Mouse (Mus musculus) gastrocnemius, postnatal 4 days (tissue): ENCODE measurements around the gene Gclm. TPM values are rescaled to one million over a fixed set of nuclear protein-coding genes. Genes with fewer than 3 reads are reported as not detected.
"Not testable (repeated sequence)": the region's sequence is repeated elsewhere in the genome, so short reads cannot be mapped to it uniquely, and the experiment has no call there.

Experiments used
- DNase-seq, 2 experiments: peaks; one replicate each; pipeline ENCODE4 v3.0.0; 2021 to 2022; ENCODE audit warnings: low spot score in 2 of 2, mixed read lengths in 2 of 2
- total RNA-seq, 2 experiments: library from RNA; stranded (reverse); gene quantifications; 2 replicates each; pipeline ENCODE4 v1.2.3; 2021

Gene Gclm
- total RNA-seq, 2 experiments from 2014 or later: 38.9 to 43.2 TPM

GRCm38 (mm10) chr3:122235772-122236171 lies 9.6 kb upstream of the Gclm start:
- DNase-seq: no peak

DNA sequence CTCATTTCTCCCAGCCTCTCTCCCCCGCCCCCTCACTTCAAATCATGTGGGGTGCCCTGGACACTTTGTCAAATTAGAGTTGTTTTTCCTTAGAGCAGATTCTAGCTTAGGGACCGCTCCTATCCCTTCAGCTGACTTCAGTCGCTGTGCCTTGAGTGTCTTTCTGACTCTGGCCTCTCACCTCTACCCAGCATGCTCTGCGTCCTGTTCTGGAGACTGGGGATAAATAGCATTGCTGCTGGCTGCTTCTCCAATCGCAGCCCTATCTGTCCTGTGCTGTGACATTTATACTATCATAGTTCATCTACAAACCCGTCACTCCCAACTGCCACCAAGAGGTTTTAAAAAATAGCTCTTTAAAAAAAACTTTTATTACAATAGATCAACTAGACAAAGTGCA lies 2.5 kb upstream of the Gclm start:
- DNase-seq: no peak

- no peak for DNase-seq
These were observed 1.8 kb upstream of the Gclm start for GRCm38 (mm10) chr3:122243416-122244167.

GRCm38 (mm10) chr3:122244759-122245158 lies 598 bp upstream of the Gclm start:
- DNase-seq: no peak

DNA sequence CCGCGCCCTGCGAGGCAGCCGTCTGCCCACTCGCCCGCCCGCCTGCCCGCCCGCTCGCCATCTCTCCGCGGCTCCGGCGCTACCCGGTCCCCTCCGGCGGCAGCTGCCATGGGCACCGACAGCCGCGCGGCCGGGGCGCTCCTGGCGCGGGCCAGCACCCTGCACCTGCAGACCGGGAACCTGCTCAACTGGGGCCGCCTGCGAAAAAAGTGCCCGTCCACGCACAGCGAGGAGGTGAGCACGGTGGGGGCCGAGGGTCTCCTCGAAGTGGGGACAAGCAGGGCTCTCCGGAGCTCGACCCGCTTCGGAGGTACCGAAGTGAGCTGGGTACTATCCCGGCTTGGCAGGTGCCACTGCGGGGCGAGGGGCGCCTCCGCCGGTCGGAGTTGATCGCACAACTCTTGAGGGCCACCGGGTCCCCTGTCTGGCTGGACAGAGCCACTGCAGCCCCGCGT lies 548 bp downstream of the Gclm start:
- DNase-seq: peak; percentile 43 to 65

- DNase-seq: no peak
These were observed 1.0 kb downstream of the Gclm start for GRCm38 (mm10) chr3:122246406-122246805.

DNA sequence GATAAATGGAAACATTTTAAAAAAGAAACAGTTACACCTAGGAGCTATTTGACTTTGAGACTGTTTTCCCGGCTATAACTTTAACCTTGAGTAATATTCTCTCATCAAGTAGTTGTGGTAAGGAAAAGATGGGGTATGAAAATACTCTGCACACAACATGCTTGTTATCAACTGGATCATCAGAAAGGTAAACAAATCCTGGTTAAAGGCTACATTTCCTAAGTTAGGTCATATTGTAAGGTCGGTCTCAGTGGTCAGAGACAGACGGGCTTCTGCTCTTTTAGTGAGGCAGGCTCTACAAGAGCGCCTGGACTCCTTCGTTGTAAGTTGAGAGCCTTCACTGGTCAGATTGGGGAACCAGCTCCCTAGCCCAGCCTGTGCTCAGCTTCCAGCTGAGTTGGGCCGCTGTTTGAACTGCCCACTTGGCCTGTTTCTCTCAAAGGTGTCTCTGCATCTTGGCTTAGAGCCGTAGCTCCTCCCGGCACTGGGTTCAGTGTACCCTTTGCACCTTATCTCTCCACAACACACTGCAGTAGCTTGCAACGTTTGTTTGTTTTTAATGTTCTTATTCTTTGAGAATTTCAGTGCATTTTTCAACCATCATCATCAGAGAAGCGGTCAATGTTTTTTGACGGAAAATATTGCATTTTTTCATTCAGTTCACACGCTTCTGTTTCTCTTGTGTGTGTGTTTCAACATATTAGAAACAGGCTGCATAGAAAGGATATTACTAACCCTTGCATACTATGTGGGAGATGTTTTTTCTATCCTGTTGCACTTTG lies 1.8 kb downstream of the Gclm start:
- no peak for DNase-seq

DNA sequence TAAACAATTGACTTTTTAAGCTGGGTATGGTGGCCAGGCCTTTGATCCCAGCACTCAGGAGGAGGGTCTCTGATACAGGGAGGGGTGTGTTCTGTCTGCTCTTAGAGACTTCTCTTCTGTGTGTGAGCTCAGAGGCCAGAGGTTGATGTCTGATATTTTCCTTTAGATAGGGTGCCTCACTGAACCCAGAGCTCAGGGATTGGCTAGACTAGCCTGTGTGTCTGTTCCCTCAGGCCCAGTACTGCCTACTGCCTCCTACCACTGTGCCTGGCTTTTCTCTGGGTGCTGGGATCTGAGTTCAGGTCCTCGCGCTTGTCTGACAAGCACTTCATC lies 2.4 kb downstream of the Gclm start:
- no peak for DNase-seq

GRCm38 (mm10) chr3:122252466-122253253 lies 7.3 kb downstream of the Gclm start:
- DNase-seq: no peak

GRCm38 (mm10) chr3:122254050-122254449 lies 8.7 kb downstream of the Gclm start:
- DNase-seq: not testable (repeated sequence)

DNA sequence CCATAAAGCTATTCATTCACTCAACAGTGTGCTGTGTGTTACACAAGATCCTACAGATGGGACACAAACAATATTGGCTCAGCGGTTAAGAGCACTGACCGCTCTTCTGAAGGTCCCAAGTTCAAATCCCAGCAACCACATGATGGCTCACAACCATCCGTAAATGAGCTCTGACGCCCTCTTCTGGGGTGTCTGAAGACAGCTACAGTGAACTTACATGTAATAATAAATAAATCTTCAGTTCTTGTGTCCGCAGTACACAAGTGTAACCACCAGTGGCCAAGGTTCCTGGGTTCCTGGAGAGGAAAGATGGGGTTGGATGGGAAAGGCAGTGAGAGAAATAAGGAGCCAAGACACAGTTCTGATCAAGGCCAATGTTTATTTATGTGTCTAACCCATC lies 24.6 kb downstream of the Gclm start:
- DNase-seq: no peak

DNA sequence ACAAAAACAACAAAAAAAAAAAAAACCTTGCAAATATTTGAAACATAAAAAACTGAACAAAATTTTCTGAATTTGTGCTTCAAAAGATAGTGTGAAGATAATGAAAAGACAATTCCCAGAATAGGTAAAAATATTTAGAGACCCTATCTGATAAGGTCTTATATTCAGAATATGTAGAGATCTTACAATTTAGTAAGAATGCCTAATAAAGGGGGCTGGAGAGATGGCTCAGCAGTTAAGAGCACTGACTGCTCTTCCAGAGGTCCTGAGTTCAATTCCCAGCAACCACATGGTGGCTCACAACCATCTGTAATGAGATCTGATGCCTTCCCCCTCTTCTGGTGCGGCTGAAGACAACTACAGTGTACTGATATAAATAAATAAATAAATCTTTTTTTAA lies 27.2 kb downstream of the Gclm start:
- not testable (repeated sequence) for DNase-seq

DNA sequence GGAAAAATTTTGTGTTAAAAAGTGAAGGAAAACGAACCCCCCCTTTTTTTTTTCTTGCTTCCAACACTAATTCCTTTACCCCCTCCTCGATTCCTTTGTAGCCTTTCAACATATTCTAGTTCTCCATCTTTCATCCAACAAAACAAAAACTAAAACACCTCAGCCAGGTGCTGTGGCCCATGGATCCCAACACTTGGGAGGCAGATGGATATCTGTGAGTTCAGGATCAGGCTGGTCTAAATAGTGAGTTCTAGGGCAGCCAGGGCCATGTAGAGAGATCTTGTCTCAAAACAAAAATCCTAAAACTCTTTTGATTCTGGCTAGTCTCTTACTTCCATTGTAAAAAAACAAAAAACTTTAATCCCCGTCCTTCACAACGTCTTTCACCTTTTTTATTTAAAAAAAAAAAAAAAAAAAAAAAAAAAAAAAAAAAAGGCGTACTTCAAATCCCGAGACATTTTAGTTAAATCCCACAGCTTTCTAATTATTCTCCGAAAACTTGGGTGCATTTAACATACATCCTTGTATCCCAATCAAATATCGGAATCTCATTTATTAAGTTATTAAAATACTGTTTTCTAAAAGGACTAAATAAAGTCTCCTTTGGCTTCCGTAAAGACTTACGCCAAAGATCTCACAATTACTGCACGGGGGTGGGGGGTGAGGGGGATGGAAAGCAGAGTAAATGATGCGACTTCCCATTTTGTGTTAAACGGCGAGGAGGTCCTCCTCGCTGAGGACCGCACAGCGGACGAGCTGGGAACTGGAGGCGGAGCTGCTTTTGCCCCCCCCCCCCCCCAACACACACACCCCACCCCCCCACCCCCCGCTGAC lies 28.3 kb downstream of the Gclm start:
- no peak for DNase-seq

GRCm38 (mm10) chr3:122274241-122275024 lies 29.1 kb downstream of the Gclm start, which contains the start of gene Dnttip2:
Gene Dnttip2 (plus strand): TSS chr3:122274388.
- peak; percentile 84 to 93 for DNase-seq

DNA sequence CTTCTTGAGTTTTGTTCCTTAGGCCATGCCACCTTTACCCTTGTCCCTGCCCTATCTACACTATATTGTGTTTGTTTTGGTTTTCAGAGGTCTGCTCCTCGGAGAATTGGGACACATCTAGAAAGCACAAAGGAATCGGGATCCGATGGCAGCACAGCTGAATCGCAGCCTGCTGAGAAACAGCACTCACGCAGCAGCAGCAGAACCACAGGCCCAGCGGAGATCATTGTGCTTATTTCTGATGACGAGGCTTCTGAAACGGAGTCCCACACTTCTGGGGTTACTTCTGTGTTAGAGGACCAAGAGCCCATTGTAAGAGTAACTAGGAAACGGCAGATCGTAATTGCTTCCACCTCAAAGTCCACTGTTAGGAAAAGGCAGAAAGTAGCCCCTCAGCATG lies 29.8 kb downstream of the Gclm start:
- DNase-seq: no peak

GRCm38 (mm10) chr3:122287195-122287594 lies 41.8 kb downstream of the Gclm start:
- DNase-seq: no peak

DNA sequence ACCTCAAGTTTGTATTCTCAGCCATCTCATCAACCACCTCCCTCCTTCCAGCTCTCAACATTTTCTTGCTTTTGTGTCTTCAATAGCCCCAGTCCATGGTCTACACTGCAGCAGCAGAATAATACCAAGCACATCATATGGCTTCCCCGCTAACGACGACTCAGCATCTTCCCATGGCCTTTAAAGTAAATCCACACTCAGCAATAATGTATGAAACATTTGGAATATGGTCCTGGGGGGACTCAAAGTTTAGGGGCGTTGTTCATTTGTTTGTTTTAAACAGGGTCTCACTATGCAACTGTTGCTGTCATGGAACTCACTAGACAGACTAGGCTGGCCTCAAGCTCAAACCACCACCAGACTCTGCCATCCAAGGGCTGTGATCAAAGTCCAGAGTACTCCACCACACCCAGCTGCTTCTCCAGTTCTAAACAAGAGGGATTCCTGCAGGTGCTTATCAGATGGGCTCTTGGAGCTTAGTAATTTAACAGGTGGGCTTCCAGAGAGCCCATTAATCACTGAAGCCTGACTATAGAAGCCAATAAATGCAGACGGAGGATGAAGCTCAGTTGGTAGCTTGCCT lies 43.3 kb downstream of the Gclm start:
- DNase-seq: no peak

- DNase-seq: not testable (repeated sequence)
These were observed 44.0 kb downstream of the Gclm start for GRCm38 (mm10) chr3:122289344-122289743.

- DNase-seq: no peak
These were observed 45.3 kb downstream of the Gclm start for GRCm38 (mm10) chr3:122290696-122291095.

DNA sequence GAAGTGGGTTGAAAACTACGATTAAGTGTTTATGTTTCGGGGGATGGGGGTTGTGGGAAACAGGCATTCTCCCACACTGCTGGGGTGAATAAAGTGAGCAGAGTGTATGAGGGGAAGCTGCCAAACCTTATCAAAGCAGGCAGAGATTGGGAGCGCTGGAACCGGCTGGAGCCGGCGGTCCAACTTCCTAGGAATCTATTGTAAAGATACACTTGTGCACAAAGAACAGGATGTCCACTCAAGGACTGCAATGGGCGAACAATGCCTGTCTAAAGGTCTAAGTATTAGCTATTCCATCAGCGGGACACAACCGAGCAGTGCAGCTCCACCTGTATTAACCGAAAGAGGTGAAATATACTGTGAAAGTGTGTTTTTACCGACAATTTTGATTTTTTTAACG lies 46.5 kb downstream of the Gclm start:
- DNase-seq: no peak
